In the genomic region with DNA sequence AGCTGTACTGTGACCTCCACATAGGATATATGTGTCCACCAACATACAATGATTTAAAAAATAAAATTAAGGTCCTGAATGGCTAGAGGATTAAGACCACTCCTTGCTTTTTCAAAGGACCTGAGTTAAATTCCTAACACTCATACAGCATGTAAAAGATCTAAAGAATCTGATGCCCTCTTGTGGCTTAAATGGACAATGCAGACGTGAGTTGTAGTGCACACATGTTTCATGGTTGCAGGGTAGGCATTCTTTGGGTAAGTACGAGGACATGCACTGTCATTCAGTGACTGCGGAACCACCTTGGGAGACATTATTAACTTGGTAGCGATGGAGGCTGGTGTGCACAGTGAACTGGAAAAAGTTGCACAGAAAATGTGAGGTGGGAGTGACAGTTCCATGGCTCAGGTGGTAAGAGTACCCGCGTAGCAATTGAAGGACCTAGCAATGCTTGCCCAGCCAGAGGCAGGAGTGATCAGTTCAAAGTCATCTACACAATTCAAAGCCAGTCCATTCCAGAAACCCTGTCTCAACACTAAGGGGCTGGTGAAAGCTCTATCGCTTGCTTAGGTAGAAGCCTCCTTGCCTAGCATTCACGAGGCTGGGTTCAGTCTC, we compare ENCODE assay signal across 8 mouse cellular contexts. TPM values are rescaled to one million over a fixed set of nuclear protein-coding genes. Genes with fewer than 3 reads are reported as not detected.
DNase-seq lines count a peak whose midpoint lies in the region; ATAC-seq and TF ChIP-seq lines count a peak whose summit lies in the region.

No protein-coding gene starts in this region.

- H3K27me3 ChIP-seq in thymus, adult 2 months (ENCODE audit: control insufficient read depth, insufficient read depth, low read length), result no peaks in the 10 kb centered on the region
- H3K27me3 ChIP-seq in embryonic facial prominence, embryonic 14.5 days (replicated peaks; ENCODE audit: control insufficient read depth, insufficient read depth, low read length), result no peaks in the 10 kb centered on the region
- H3K27me3 ChIP-seq in midbrain, postnatal 0 days (ENCODE audit: insufficient read depth, low read length), result no peaks in the 10 kb centered on the region

- no peak overlapping the region for H3K9ac ChIP-seq in embryonic facial prominence, embryonic 14.5 days (ENCODE audit: low read depth, low read length)
- no peak overlapping the region for H3K9ac ChIP-seq in midbrain, postnatal 0 days (replicated peaks; ENCODE audit: low read length, poor library complexity, severe bottlenecking)

- peak; percentile 65 for TF ChIP-seq CTCF in gastrocnemius, adult 2 months (IDR thresholded peaks at IDR 0.05)
- no peak for TF ChIP-seq CTCF in thymus, adult 2 months (IDR thresholded peaks at IDR 0.05; ENCODE audit: borderline replicate concordance, control insufficient read depth, extremely low read depth, insufficient read depth, low read length, poor library complexity)
- TF ChIP-seq CTCF in midbrain, postnatal 0 days (IDR thresholded peaks at IDR 0.05), result peak; percentile 84

- WGBS in thymus, adult 2 months, result 44% methylated on average over 8 of the region's 8 CpGs
- 61% methylated on average over 8 of the region's 8 CpGs for WGBS in embryonic facial prominence, embryonic 14.5 days
- WGBS in midbrain, postnatal 0 days, result 63% methylated on average over 8 of the region's 8 CpGs

- peaks cover 19% of the 10 kb centered on the region for H3K36me3 ChIP-seq in thymus, adult 2 months (ENCODE audit: control insufficient read depth, insufficient read depth, low read length)
- H3K36me3 ChIP-seq in embryonic facial prominence, embryonic 14.5 days (ENCODE audit: control insufficient read depth, insufficient read depth, low read length), result peaks cover 36% of the 10 kb centered on the region
- H3K36me3 ChIP-seq in midbrain, postnatal 0 days (ENCODE audit: insufficient read depth, low read length), result peaks cover 22% of the 10 kb centered on the region

- no peak for DNase-seq in gastrocnemius, adult 2 months
- DNase-seq in gastrocnemius, postnatal 14 days, result no peak
- DNase-seq in thymus, adult 2 months, result peak; percentile 53
- no peak for DNase-seq in thymus, adult 18-20 months
- peak; percentile 70 for DNase-seq in embryonic facial prominence, embryonic 14.5 days (ENCODE audit: low spot score)
- DNase-seq in kidney, postnatal 10 days, result peak; percentile 58
- peak; percentile 74 for DNase-seq in midbrain, postnatal 0 days (ENCODE audit: low spot score)
- no peak for DNase-seq in urinary bladder, postnatal 10 days (ENCODE audit: low spot score)

- H3K4me2 ChIP-seq in embryonic facial prominence, embryonic 14.5 days (ENCODE audit: low read depth, low read length), result no peak overlapping the region
- H3K4me2 ChIP-seq in midbrain, postnatal 0 days (ENCODE audit: low read depth, low read length, poor library complexity, severe bottlenecking), result no peak overlapping the region

- intact Hi-C loops in gastrocnemius, adult 2 months (cut with DNase I), result no loop called here
- intact Hi-C loops in gastrocnemius, postnatal 14 days (cut with DNase I; ENCODE audit: low total_unique reads), result loop anchor here (10.0 kb wide), 1 partner anchor 243 kb away; no protein-coding TSS in a partner anchor

- no peak for TF ChIP-seq POLR2A in thymus, adult 2 months (IDR thresholded peaks at IDR 0.05; ENCODE audit: control insufficient read depth, extremely low read depth, insufficient read depth, low read length, poor library complexity)

- H3K27ac ChIP-seq in gastrocnemius, adult 2 months, result no peak overlapping the region
- H3K27ac ChIP-seq in thymus, adult 2 months (ENCODE audit: control insufficient read depth, insufficient read depth, low read length), result no peak overlapping the region
- no peak overlapping the region for H3K27ac ChIP-seq in embryonic facial prominence, embryonic 14.5 days (replicated peaks; ENCODE audit: low read depth, low read length)
- no peak overlapping the region for H3K27ac ChIP-seq in midbrain, postnatal 0 days (ENCODE audit: low read depth, low read length)

- H3K9me3 ChIP-seq in embryonic facial prominence, embryonic 14.5 days (ENCODE audit: control insufficient read depth, low read length), result no peaks in the 10 kb centered on the region
- no peaks in the 10 kb centered on the region for H3K9me3 ChIP-seq in midbrain, postnatal 0 days (ENCODE audit: low read length)

- H3K4me1 ChIP-seq in thymus, adult 2 months (replicated peaks; ENCODE audit: control insufficient read depth, insufficient read depth, low read length), result no peaks in the 10 kb centered on the region
- H3K4me1 ChIP-seq in embryonic facial prominence, embryonic 14.5 days (ENCODE audit: control insufficient read depth, insufficient read depth, low read length), result no peaks in the 10 kb centered on the region
- H3K4me1 ChIP-seq in midbrain, postnatal 0 days (ENCODE audit: insufficient read depth, low read length), result no peaks in the 10 kb centered on the region

- no peak overlapping the region for H3K4me3 ChIP-seq in gastrocnemius, adult 2 months
- H3K4me3 ChIP-seq in thymus, adult 2 months (ENCODE audit: control insufficient read depth, insufficient read depth, low read length), result no peak overlapping the region
- no peak overlapping the region for H3K4me3 ChIP-seq in embryonic facial prominence, embryonic 14.5 days (ENCODE audit: low read depth, low read length)
- H3K4me3 ChIP-seq in midbrain, postnatal 0 days (ENCODE audit: low read depth, low read length), result no peak overlapping the region

- ATAC-seq in embryonic facial prominence, embryonic 14.5 days (ENCODE audit: low read depth), result peak; percentile 50
- ATAC-seq in midbrain, postnatal 0 days (ENCODE audit: low FRiP score), result no peak

RNA-seq across cellular contexts. Expression of gene Zfp113, which starts 17.5 kb away (rescaled TPM):
- total RNA-seq in gastrocnemius, adult 2 months (2021), result 1 to 10 TPM; 3.7 to 6.9 TPM
- 1 to 10 TPM; 5.3 to 6.0 TPM for total RNA-seq in gastrocnemius, postnatal 14 days (2021)
- polyA plus RNA-seq in thymus, adult 2 months (2012; rRNA removed), result 3.3 and 3.6 TPM in 2 replicates
- polyA plus RNA-seq in embryonic facial prominence, embryonic 14.5 days (2014; fragmentation: Nextera tagmentation; extraction: Ambion mirVana), result 11.6 and 13.4 TPM in 2 replicates
- total RNA-seq in midbrain, postnatal 0 days (2014; rRNA removed), result 6.4 and 7.2 TPM in 2 replicates
- 7.0 and 7.3 TPM in 2 replicates for polyA plus RNA-seq in midbrain, postnatal 0 days (2015; fragmentation: Nextera tagmentation; extraction: Ambion mirVana)

RNA-seq across cellular contexts. Expression of gene Zscan21, which starts 21.3 kb away (rescaled TPM):
- total RNA-seq in gastrocnemius, adult 2 months (2021), result 10 to 100 TPM; 12.7 to 17.0 TPM
- 10 to 100 TPM; 10.3 to 10.6 TPM for total RNA-seq in gastrocnemius, postnatal 14 days (2021)
- 11.1 and 13.0 TPM in 2 replicates for polyA plus RNA-seq in thymus, adult 2 months (2012; rRNA removed)
- polyA plus RNA-seq in embryonic facial prominence, embryonic 14.5 days (2014; fragmentation: Nextera tagmentation; extraction: Ambion mirVana), result 52.8 and 63.5 TPM in 2 replicates
- total RNA-seq in midbrain, postnatal 0 days (2014; rRNA removed), result 20.7 and 22.1 TPM in 2 replicates
- polyA plus RNA-seq in midbrain, postnatal 0 days (2015; fragmentation: Nextera tagmentation; extraction: Ambion mirVana), result 54.3 and 57.1 TPM in 2 replicates

RNA-seq across cellular contexts. Expression of gene Cops6, which starts 22.8 kb away (rescaled TPM):
- 100 to 1,000 TPM in 1 of 2 experiments, 10 to 100 TPM in 1; 97.7 to 111 TPM for total RNA-seq in gastrocnemius, adult 2 months (2021)
- 100 to 1,000 TPM; 107 to 110 TPM for total RNA-seq in gastrocnemius, postnatal 14 days (2021)
- polyA plus RNA-seq in thymus, adult 2 months (2012; rRNA removed), result 78.7 and 92.0 TPM in 2 replicates
- 233 and 264 TPM in 2 replicates for polyA plus RNA-seq in embryonic facial prominence, embryonic 14.5 days (2014; fragmentation: Nextera tagmentation; extraction: Ambion mirVana)
- 50.9 and 54.3 TPM in 2 replicates for total RNA-seq in midbrain, postnatal 0 days (2014; rRNA removed)
- 283 and 299 TPM in 2 replicates for polyA plus RNA-seq in midbrain, postnatal 0 days (2015; fragmentation: Nextera tagmentation; extraction: Ambion mirVana)

RNA-seq across cellular contexts. Expression of gene Ap4m1, which starts 33.8 kb away (rescaled TPM):
- 10 to 100 TPM in 1 of 2 experiments, 1 to 10 TPM in 1; 8.4 to 10.3 TPM for total RNA-seq in gastrocnemius, adult 2 months (2021)
- total RNA-seq in gastrocnemius, postnatal 14 days (2021), result 10 to 100 TPM in 1 of 2 experiments, 1 to 10 TPM in 1; 7.6 to 10.1 TPM
- polyA plus RNA-seq in thymus, adult 2 months (2012; rRNA removed), result 42.9 and 44.2 TPM in 2 replicates
- polyA plus RNA-seq in embryonic facial prominence, embryonic 14.5 days (2014; fragmentation: Nextera tagmentation; extraction: Ambion mirVana), result 17.5 and 18.9 TPM in 2 replicates
- total RNA-seq in midbrain, postnatal 0 days (2014; rRNA removed), result 60.8 and 62.6 TPM in 2 replicates
- polyA plus RNA-seq in midbrain, postnatal 0 days (2015; fragmentation: Nextera tagmentation; extraction: Ambion mirVana), result 17.2 and 17.5 TPM in 2 replicates

RNA-seq across cellular contexts. Expression of gene Mcm7, which starts 34.2 kb away (rescaled TPM):
- total RNA-seq in gastrocnemius, adult 2 months (2021), result 1 to 10 TPM; 8.6 to 9.0 TPM
- 10 to 100 TPM; 10.7 to 11.8 TPM for total RNA-seq in gastrocnemius, postnatal 14 days (2021)
- polyA plus RNA-seq in thymus, adult 2 months (2012; rRNA removed), result 181 and 227 TPM in 2 replicates
- polyA plus RNA-seq in embryonic facial prominence, embryonic 14.5 days (2014; fragmentation: Nextera tagmentation; extraction: Ambion mirVana), result 120 and 138 TPM in 2 replicates
- 27.8 and 31.0 TPM in 2 replicates for total RNA-seq in midbrain, postnatal 0 days (2014; rRNA removed)
- 37.9 and 39.6 TPM in 2 replicates for polyA plus RNA-seq in midbrain, postnatal 0 days (2015; fragmentation: Nextera tagmentation; extraction: Ambion mirVana)

Comparison
In these comparisons a context has a peak if more than half of its experiments do, and no peak if none do; other contexts are left out.
1. DNase-seq: peak in thymus, adult 2 months (single experiment), embryonic facial prominence, embryonic 14.5 days (single experiment), kidney, postnatal 10 days (single experiment) and midbrain, postnatal 0 days (single experiment); none in gastrocnemius, adult 2 months (single experiment), gastrocnemius, postnatal 14 days (single experiment), thymus, adult 18-20 months (0 of 2) and urinary bladder, postnatal 10 days (single experiment).